Mouse (Mus musculus) forebrain, postnatal 0 days (tissue): ENCODE measurements at regions not wholly inside any gene's neighbourhood (a gene's known extent, or its start where the extent isn't known, plus 50 kb on each side); places are given as distances from the start of the nearest gene placed in this dataset.

Experiments used
- ATAC-seq: fragments of 200-750 bp; cut with Nextera tagmentation; 2 replicates; pipeline ENCODE4 v1.8.0; 2017; ENCODE audit warnings: mild to moderate bottlenecking, moderate library complexity
- DNase-seq: peaks from one replicate; pipeline ENCODE4 v3.0.0-alpha.2; 2015
- H3K27ac ChIP-seq: fragments of 300-500 bp; sonication (generic); 2 replicates; pipeline ENCODE4 v1.5.1; 2014; ENCODE audit warnings: low read depth, mild to moderate bottlenecking, antibody characterized with exemption, low read length, moderate library complexity, mixed read lengths
- H3K27me3 ChIP-seq: fragments of 300-500 bp; sonication (generic); 2 replicates; pipeline ENCODE4 v1.6.1; 2014; ENCODE audit warnings: mild to moderate bottlenecking, low read length, mixed read lengths; ENCODE audit not compliant: insufficient read depth
- H3K36me3 ChIP-seq: fragments of 300-500 bp; sonication (generic); 2 replicates; pipeline ENCODE4 v1.6.1; 2014; ENCODE audit warnings: mild to moderate bottlenecking, moderate library complexity; ENCODE audit not compliant: insufficient read depth
- H3K4me1 ChIP-seq: fragments of 300-500 bp; sonication (generic); 2 replicates; pipeline ENCODE4 v1.6.1; 2014; ENCODE audit warnings: antibody characterized with exemption; ENCODE audit not compliant: insufficient read depth
- H3K4me2 ChIP-seq: fragments of 300-500 bp; sonication (generic); 2 replicates; pipeline ENCODE4 v1.6.1; 2014; ENCODE audit warnings: low read depth, mild to moderate bottlenecking, moderate library complexity
- H3K4me3 ChIP-seq: fragments of 300-500 bp; sonication (generic); 2 replicates; pipeline ENCODE4 v1.5.1; 2014; ENCODE audit warnings: low read depth, low read length, mixed read lengths
- H3K9ac ChIP-seq: fragments of 300-500 bp; sonication (generic); 2 replicates; pipeline ENCODE4 v1.6.1; 2014; ENCODE audit warnings: mild to moderate bottlenecking
- H3K9me3 ChIP-seq: fragments of 300-500 bp; sonication (generic); 2 replicates; pipeline ENCODE4 v1.6.1; 2016; ENCODE audit warnings: low read length
- CTCF ChIP-seq: sonication (generic); IDR thresholded peaks from 2 replicates; pipeline ENCODE4 v1.5.1; 2016; ENCODE audit warnings: antibody characterized with exemption, control low read depth, low read depth
- WGBS: fragments of 180-500 bp; shearing (Covaris S2); extraction: QIAGEN DNeasy Blood & Tissue Kit; methylation state at CpG from one replicate; pipeline ENCODE4 v1.1.7; 2014; 5-methylcytosine and 5-hydroxymethylcytosine counted together

GRCm38 (mm10) chr2:54033277-54033676, 52.1 kb downstream of the Rprm start:
- H3K4me1 ChIP-seq, result no peaks in the 10 kb centered on the region
- H3K4me3 ChIP-seq, result no peak overlapping the region
- H3K9ac ChIP-seq, result no peak overlapping the region
- H3K9me3 ChIP-seq, result no peaks in the 10 kb centered on the region
- no peak overlapping the region for H3K4me2 ChIP-seq
- WGBS, result 89% methylated on average over 4 of the region's 4 CpGs
- no peak for ATAC-seq
- no peaks in the 10 kb centered on the region for H3K27me3 ChIP-seq
- H3K27ac ChIP-seq, result no peak overlapping the region
- TF ChIP-seq CTCF, result no peak
- no peaks in the 10 kb centered on the region for H3K36me3 ChIP-seq
- no peak for DNase-seq

DNA sequence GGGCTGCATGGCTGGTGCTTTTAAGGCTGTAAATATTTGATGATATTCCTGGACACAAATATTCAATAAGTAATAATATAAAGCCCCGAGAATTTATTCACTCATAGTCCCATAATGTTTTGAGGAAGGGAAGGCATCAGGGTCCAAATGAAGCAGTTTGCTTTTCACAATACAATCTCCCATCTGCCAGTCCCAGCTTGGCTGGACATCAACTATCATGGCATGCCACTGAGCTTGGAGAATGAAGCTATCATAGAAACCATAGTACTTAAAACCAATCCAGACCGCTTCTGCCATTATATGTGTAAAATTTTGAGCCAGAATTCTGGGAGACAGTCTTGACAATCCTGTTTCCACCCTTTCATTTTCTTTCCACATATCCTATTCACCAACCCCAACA, 56.5 kb downstream of the Rprm start:
- DNase-seq (peak; percentile 5), ATAC-seq (no peak)
- Histone ChIP-seq H3K4me3 (no peak overlapping the region), H3K4me1 (no peaks in the 10 kb centered on the region), H3K9ac (no peak overlapping the region), H3K27ac (no peak overlapping the region), H3K36me3 (no peaks in the 10 kb centered on the region), H3K4me2 (no peak overlapping the region), H3K27me3 (no peaks in the 10 kb centered on the region), H3K9me3 (no peaks in the 10 kb centered on the region)
- WGBS, result 67% methylated on average over 2 of the region's 2 CpGs
- TF ChIP-seq CTCF, result no peak

GRCm38 (mm10) chr2:54022708-54023107, 62.6 kb downstream of the Rprm start:
- H3K4me3 ChIP-seq, result no peak overlapping the region
- H3K27me3 ChIP-seq, result no peaks in the 10 kb centered on the region
- no peak overlapping the region for H3K9ac ChIP-seq
- H3K9me3 ChIP-seq, result no peaks in the 10 kb centered on the region
- no peak overlapping the region for H3K4me2 ChIP-seq
- no peak for ATAC-seq
- H3K36me3 ChIP-seq, result no peaks in the 10 kb centered on the region
- H3K4me1 ChIP-seq, result no peaks in the 10 kb centered on the region
- DNase-seq, result no peak
- TF ChIP-seq CTCF, result no peak
- 84% methylated on average over 4 of the region's 4 CpGs for WGBS
- no peak overlapping the region for H3K27ac ChIP-seq

DNA sequence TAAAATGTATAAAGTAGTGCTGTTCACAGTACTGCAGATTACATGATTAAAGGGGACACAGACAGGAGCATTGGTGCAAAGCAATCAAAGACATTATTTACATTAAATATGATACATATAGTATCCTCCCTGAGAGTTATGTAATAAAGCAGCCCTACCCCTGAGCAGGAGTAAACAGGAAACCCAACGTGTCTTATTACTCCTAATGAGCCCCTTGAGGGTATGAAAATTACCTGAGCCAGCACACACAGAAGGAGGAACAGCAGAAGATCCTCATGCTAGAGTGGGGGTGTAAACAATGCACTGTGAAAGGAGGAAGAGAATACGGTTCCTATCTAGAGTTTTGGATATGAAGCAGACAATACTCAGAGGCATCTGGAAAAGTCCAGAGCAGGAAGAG, 95.2 kb downstream of the Rprm start:
- H3K4me2 ChIP-seq, result no peak overlapping the region
- H3K36me3 ChIP-seq, result no peaks in the 10 kb centered on the region
- 60% methylated on average over 2 of the region's 2 CpGs for WGBS
- no peak for ATAC-seq
- DNase-seq, result no peak
- no peaks in the 10 kb centered on the region for H3K9me3 ChIP-seq
- no peak overlapping the region for H3K4me3 ChIP-seq
- no peak overlapping the region for H3K27ac ChIP-seq
- TF ChIP-seq CTCF, result no peak
- no peaks in the 10 kb centered on the region for H3K27me3 ChIP-seq
- H3K4me1 ChIP-seq, result no peaks in the 10 kb centered on the region
- no peak overlapping the region for H3K9ac ChIP-seq

DNA sequence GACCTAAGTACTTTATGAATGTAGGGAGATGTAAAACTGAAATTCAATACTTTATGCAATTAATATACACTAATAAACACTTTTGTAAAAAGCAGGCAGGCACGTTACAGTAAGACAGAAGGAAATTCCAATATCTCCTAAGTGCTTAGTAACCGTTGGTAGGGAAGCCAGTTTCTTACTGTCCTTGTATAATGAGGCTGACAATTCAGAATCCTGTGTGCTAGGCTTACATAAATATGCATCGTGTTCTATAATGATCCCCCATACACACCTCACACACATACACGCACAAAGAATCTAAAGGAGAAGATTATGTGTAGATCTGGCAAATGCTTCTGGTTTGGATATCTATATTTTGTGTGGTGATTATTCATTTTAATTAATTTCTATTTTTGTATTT, 109.6 kb downstream of the Rprm start:
- H3K9me3 ChIP-seq, result no peaks in the 10 kb centered on the region
- no peak overlapping the region for H3K4me2 ChIP-seq
- TF ChIP-seq CTCF, result no peak
- H3K36me3 ChIP-seq, result no peaks in the 10 kb centered on the region
- H3K27ac ChIP-seq, result no peak overlapping the region
- H3K4me1 ChIP-seq, result no peaks in the 10 kb centered on the region
- peak; percentile 13 for DNase-seq
- ATAC-seq, result peak; percentile 45; the same call in 1 of the 2 replicates
- 51% methylated on average over 4 of the region's 4 CpGs for WGBS
- no peak overlapping the region for H3K4me3 ChIP-seq
- H3K9ac ChIP-seq, result no peak overlapping the region
- no peaks in the 10 kb centered on the region for H3K27me3 ChIP-seq

GRCm38 (mm10) chr2:53960499-53960898, 124.9 kb downstream of the Rprm start:
- Histone ChIP-seq H3K4me2 (no peak overlapping the region), H3K36me3 (no peaks in the 10 kb centered on the region), H3K27me3 (no peaks in the 10 kb centered on the region), H3K4me1 (no peaks in the 10 kb centered on the region), H3K4me3 (no peak overlapping the region), H3K9ac (no peak overlapping the region), H3K27ac (no peak overlapping the region), H3K9me3 (no peaks in the 10 kb centered on the region)
- no peak for DNase-seq
- no peak for TF ChIP-seq CTCF
- no peak for ATAC-seq
- 46% methylated on average over 1 of the region's 1 CpGs for WGBS

GRCm38 (mm10) chr2:53948237-53948636, 137.1 kb downstream of the Rprm start:
- Histone ChIP-seq H3K4me3 (no peak overlapping the region), H3K4me2 (no peak overlapping the region), H3K36me3 (no peaks in the 10 kb centered on the region), H3K4me1 (no peaks in the 10 kb centered on the region), H3K9me3 (no peaks in the 10 kb centered on the region), H3K27ac (no peak overlapping the region), H3K27me3 (no peaks in the 10 kb centered on the region), H3K9ac (no peak overlapping the region)
- 48% methylated on average over 2 of the region's 2 CpGs for WGBS
- peak; percentile 38; the same call in 1 of the 2 replicates for ATAC-seq
- DNase-seq, result peak; percentile 24
- no peak for TF ChIP-seq CTCF

GRCm38 (mm10) chr2:53947534-53947933, 137.8 kb downstream of the Rprm start:
- Histone ChIP-seq H3K27ac (no peak overlapping the region), H3K27me3 (no peaks in the 10 kb centered on the region), H3K36me3 (no peaks in the 10 kb centered on the region), H3K4me2 (no peak overlapping the region), H3K9me3 (no peaks in the 10 kb centered on the region), H3K9ac (no peak overlapping the region), H3K4me3 (no peak overlapping the region), H3K4me1 (no peaks in the 10 kb centered on the region)
- no peak for ATAC-seq
- DNase-seq, result no peak
- no peak for TF ChIP-seq CTCF
